Mouse (Mus musculus) CD8-positive naive resting alpha-beta T cell, adult 57 days (primary cell): Measurements from ENCODE around the gene Epm2a. TPM values are rescaled to one million over a fixed set of nuclear protein-coding genes. Genes with fewer than 3 reads are reported as not detected.

Source experiments
- total RNA-seq: library from RNA; stranded (reverse); gene quantifications from one replicate; pipeline ENCODE4 v1.2.4, GENCODE M21; 2023

The Epm2a gene
- 0.49 TPM for total RNA-seq

GRCm38 (mm10) chr10:11343205-11344141 is at the start of gene Epm2a:
TSS of gene Epm2a (plus strand) at chr10:11343404.

Other genes with a start within 250 kb of the Epm2a start
- gene Shprh, start 194.0 kb upstream of the Epm2a start, total RNA-seq: 34.7 TPM
- 11.1 TPM for gene Fbxo30, start 62.1 kb upstream of the Epm2a start, total RNA-seq